Mouse (Mus musculus) ES-E14 (cell line): ENCODE results near the gene Noc2l. TPM values are rescaled to one million over a fixed set of nuclear protein-coding genes. Genes with fewer than 3 reads are reported as not detected.

Experiments used
- DNase-seq: peaks from one replicate; pipeline ENCODE4 v3.0.0-alpha.2; 2013; ENCODE audit warnings: low read depth, low spot score
- H3K27ac ChIP-seq: 2 replicates; pipeline ENCODE4 v1.5.1; 2012; ENCODE audit warnings: low read depth, mild to moderate bottlenecking, low read length, moderate library complexity, mixed read lengths; ENCODE audit not compliant: poor library complexity, insufficient read depth, severe bottlenecking
- H3K36me3 ChIP-seq: 2 replicates; pipeline ENCODE4 v1.6.1; 2012; ENCODE audit warnings: mild to moderate bottlenecking, low read length, moderate library complexity, mixed read lengths; ENCODE audit not compliant: control insufficient read depth, poor library complexity, insufficient read depth, severe bottlenecking
- H3K4me1 ChIP-seq, 2 experiments: fragments of 150-350 bp in 1 of 2; sonication (generic) in 1 of 2; 2 replicates each; pipeline ENCODE4 v1.6.1; 2012; ENCODE audit warnings: low read length in 2 of 2, mild to moderate bottlenecking in 1 of 2, mixed read lengths in 1 of 2; ENCODE audit not compliant: control insufficient read depth in 2 of 2, insufficient read depth in 2 of 2, poor library complexity in 1 of 2
- H3K4me3 ChIP-seq, 2 experiments: fragments of 150-350 bp in 1 of 2; sonication (generic) in 1 of 2; 2 replicates each; pipeline ENCODE4 v1.5.1; 2012; ENCODE audit warnings: low read length in 2 of 2, low read depth in 1 of 2, mild to moderate bottlenecking in 1 of 2, mixed read lengths in 1 of 2; ENCODE audit not compliant: insufficient read depth in 1 of 2, poor library complexity in 1 of 2, severe bottlenecking in 1 of 2
- H3K9ac ChIP-seq: 2 replicates; pipeline ENCODE4 v1.6.1; 2012; ENCODE audit warnings: low read depth, mild to moderate bottlenecking, low read length, mixed read lengths; ENCODE audit not compliant: poor library complexity, insufficient read depth, severe bottlenecking
- H3K9me3 ChIP-seq: fragments of 150-350 bp; sonication (generic); 2 replicates; pipeline ENCODE4 v1.6.1; 2012; ENCODE audit warnings: low read depth, mild to moderate bottlenecking, low read length; ENCODE audit not compliant: control insufficient read depth, insufficient read depth
- CHD2 ChIP-seq: IDR thresholded peaks from 2 replicates; pipeline ENCODE4 v1.6.1; 2014; ENCODE audit warnings: mild to moderate bottlenecking, low read depth, low read length, inconsistent platforms
- HCFC1 ChIP-seq: IDR thresholded peaks from 2 replicates; pipeline ENCODE4 v1.6.1; 2012; ENCODE audit warnings: low read length, inconsistent platforms, borderline replicate concordance; ENCODE audit not compliant: insufficient read depth
- MAFK ChIP-seq: IDR thresholded peaks from 2 replicates; pipeline ENCODE4 v1.6.1; 2014; ENCODE audit warnings: mild to moderate bottlenecking, low read depth, low read length, inconsistent platforms; ENCODE audit not compliant: insufficient read depth
- ZC3H11A ChIP-seq: IDR thresholded peaks from 2 replicates; pipeline ENCODE4 v1.6.1; 2012; ENCODE audit warnings: low read depth, mild to moderate bottlenecking, inconsistent platforms, low read length, borderline replicate concordance
- ZNF384 ChIP-seq: IDR thresholded peaks from 2 replicates; pipeline ENCODE4 v1.6.1; 2012; ENCODE audit warnings: low read depth, low read length, inconsistent platforms
- in situ Hi-C, 2 experiments: fragments of 600-800 bp; cut with MboI; formaldehyde crosslinking; loops; one replicate each; pipeline ENCODE4 v1.15.1; 2025; ENCODE audit warnings: low sequenced_read_pairs in 2 of 2, inconsistent platforms in 1 of 2; ENCODE audit not compliant: unreplicated experiment in 2 of 2
- total RNA-seq: library from RNA; depleted of rRNA; stranded (reverse); fragments of 300-350 nt; gene quantifications from 2 replicates; pipeline ENCODE4 v1.2.3, GENCODE M21; 2012

Noc2l gene
- total RNA-seq, 1 experiment: 108 TPM

DNA sequence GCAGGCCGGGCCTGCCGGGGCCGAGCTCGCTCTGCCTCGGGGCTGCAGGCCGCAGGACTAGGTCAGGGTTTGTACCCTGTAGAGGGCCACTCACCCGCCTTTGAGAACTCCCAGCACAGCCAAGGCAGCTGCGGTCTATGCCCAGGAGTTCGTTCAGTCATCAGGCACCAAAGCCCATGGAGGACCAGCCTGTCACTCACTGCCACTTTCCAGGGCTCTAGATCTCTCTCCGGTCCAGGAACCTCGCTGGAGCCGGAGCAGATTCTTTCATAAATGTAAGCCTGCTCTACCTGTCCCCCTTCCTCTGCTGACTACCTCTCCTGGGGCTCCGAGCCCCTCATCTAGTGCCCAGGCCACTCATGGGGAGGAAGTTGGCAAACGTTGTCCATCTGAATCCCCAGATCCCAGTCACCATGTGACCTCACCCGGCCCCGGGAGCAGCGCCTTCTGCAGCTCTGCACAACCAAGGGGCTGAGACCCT is 1.7 kb upstream of the Noc2l start:
- in situ Hi-C loops: no loop called here
- peaks cover 47% of the 10 kb centered on the region for H3K36me3 ChIP-seq
- H3K9ac ChIP-seq: peak overlapping the region; percentile 48
- H3K27ac ChIP-seq: no peak overlapping the region
- no peaks in the 10 kb centered on the region; the same call in 1 of the 2 replicates for H3K9me3 ChIP-seq
- TF ChIP-seq HCFC1: no peak
- TF ChIP-seq CHD2: no peak
- no peak for TF ChIP-seq ZC3H11A
- no peak for TF ChIP-seq ZNF384
- no peak for TF ChIP-seq MAFK
- no peak for DNase-seq
- H3K4me3 ChIP-seq: peak overlapping the region; percentile 70 to 85
- peaks cover 0 to 11% of the 10 kb centered on the region in 2 experiments; a peak in 1 of 4 replicates for H3K4me1 ChIP-seq

DNA sequence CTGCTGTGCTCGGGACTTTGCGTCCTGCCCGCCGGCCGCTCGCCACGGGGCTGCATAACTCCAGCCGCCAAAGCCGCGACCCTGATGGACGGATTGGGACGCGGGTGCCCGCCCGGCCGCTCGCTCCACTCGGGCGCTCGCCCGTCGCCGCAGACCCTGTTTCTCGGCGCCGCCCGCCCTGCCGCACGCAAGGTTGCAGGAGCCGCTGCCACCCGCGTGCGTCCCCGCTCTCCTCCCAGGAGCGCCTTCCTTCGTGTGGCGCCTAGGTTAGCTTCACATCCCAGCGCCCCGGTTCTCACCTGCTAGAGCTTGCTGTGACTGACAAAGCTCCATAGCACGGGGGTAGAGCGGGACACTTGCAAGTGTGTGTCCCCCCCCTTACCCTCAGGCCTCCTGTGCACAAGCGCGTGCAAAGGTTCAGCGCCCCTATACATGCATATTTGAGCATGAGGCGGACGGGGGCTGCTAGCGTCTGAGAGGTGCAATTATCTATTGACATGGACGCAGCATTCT is 1.1 kb upstream of the Noc2l start, which contains the start of gene Plekhn1:
Gene Plekhn1 (minus strand): TSS at position 157 of the 513 bp plus-strand sequence.
- H3K9me3 ChIP-seq: no peaks in the 10 kb centered on the region; the same call in 1 of the 2 replicates
- H3K9ac ChIP-seq: peak within 1 kb of the TSS; percentile 85
- peak within 1 kb of the TSS; percentile 98 for H3K4me3 ChIP-seq
- peak; percentile 35 for DNase-seq
- H3K27ac ChIP-seq: no peak within 1 kb of the TSS
- in situ Hi-C loops: no loop called here
- TF ChIP-seq ZC3H11A (no peak), ZNF384 (no peak), MAFK (no peak), CHD2 (no peak), HCFC1 (no peak)
- H3K36me3 ChIP-seq: peaks cover 53% of the 10 kb centered on the region
- H3K4me1 ChIP-seq: peaks cover 0 to 11% of the 10 kb centered on the region in 2 experiments; a peak in 1 of 4 replicates

GRCm38 (mm10) chr4:156235360-156235770 is 445 bp upstream of the Noc2l start:
- H3K4me1 ChIP-seq: peaks cover 0 to 11% of the 10 kb centered on the region in 2 experiments; a peak in 1 of 4 replicates
- peaks cover 53% of the 10 kb centered on the region for H3K36me3 ChIP-seq
- peak overlapping the region; percentile 98 for H3K4me3 ChIP-seq
- no peak overlapping the region for H3K27ac ChIP-seq
- no peak for TF ChIP-seq ZNF384
- TF ChIP-seq HCFC1: no peak
- no peak for TF ChIP-seq ZC3H11A
- TF ChIP-seq MAFK: no peak
- H3K9me3 ChIP-seq: no peaks in the 10 kb centered on the region; the same call in 1 of the 2 replicates
- in situ Hi-C loops: no loop called here
- peak overlapping the region; percentile 76 for H3K9ac ChIP-seq
- DNase-seq: no peak

GRCm38 (mm10) chr4:156236651-156237447 is 1.0 kb downstream of the Noc2l start:
- TF ChIP-seq CHD2: no peak
- no peak for TF ChIP-seq HCFC1
- TF ChIP-seq MAFK: no peak
- TF ChIP-seq ZNF384: no peak
- TF ChIP-seq ZC3H11A: no peak

More at GRCm38 (mm10) chr4:156236651-156237447, 1.0 kb downstream of the Noc2l start:
- Histone ChIP-seq H3K4me1 (peaks cover 0 to 11% of the 10 kb centered on the region in 2 experiments; a peak in 1 of 4 replicates), H3K9ac (peak overlapping the region; percentile 75), H3K9me3 (peaks cover 3% of the 10 kb centered on the region; the same call in 1 of the 2 replicates), H3K27ac (no peak overlapping the region), H3K36me3 (peaks cover 55% of the 10 kb centered on the region), H3K4me3 (peak overlapping the region; percentile 86 to 98)
- in situ Hi-C loops: no loop called here
- no peak for DNase-seq
